Mouse (Mus musculus): ENCODE results near the gene Fbxo4.

DNA sequence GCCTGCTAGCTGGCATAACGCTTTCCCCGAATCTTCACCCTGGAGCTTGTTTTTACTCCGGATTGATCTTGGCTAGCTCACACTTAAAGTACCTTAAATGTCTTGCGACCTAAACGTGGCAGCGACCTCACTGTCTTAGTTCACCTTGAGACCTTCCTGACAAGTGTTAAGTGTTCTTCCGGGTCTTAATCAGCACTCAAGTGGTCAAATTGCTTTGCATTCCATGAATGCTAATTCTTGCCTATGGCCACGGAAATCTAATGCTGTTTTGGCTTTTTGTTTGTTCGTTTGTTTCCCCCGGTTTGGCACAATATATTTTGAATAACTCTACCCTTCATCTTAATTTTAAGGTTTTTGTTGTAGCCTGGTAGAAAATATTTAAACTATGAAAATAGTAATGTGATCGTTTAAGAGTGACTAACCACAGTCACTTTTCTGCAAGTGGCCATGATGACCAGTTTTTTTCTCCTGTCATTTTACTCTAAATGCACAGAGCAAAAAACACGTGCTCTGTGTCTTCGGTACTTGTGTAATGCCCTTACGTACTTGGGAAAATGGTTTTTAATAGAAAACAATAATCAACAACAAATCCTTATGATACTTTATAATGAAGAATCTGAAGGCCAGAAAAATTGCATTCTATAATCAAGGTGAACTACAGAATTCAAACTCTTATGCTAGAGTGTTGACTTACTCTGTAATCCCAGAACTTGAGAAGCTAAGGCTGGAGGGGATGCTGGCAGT is 17.1 kb upstream of the Fbxo4 start:
- no peak for TF ChIP-seq POLR2A (IDR thresholded peaks at IDR 0.05; ENCODE audit: insufficient read depth, low read length)
- TF ChIP-seq EP300 (IDR thresholded peaks at IDR 0.05; ENCODE audit: insufficient read depth, low read depth, low read length): no peak

Measured in ES-Bruce4 (cell line).